Mouse (Mus musculus): Measurements from ENCODE around the gene Cbx3. TPM values are rescaled to one million over a fixed set of nuclear protein-coding genes. Genes with fewer than 3 reads are reported as not detected.

Gene Cbx3
- polyA plus RNA-seq, 1 experiment = 361 TPM

DNA sequence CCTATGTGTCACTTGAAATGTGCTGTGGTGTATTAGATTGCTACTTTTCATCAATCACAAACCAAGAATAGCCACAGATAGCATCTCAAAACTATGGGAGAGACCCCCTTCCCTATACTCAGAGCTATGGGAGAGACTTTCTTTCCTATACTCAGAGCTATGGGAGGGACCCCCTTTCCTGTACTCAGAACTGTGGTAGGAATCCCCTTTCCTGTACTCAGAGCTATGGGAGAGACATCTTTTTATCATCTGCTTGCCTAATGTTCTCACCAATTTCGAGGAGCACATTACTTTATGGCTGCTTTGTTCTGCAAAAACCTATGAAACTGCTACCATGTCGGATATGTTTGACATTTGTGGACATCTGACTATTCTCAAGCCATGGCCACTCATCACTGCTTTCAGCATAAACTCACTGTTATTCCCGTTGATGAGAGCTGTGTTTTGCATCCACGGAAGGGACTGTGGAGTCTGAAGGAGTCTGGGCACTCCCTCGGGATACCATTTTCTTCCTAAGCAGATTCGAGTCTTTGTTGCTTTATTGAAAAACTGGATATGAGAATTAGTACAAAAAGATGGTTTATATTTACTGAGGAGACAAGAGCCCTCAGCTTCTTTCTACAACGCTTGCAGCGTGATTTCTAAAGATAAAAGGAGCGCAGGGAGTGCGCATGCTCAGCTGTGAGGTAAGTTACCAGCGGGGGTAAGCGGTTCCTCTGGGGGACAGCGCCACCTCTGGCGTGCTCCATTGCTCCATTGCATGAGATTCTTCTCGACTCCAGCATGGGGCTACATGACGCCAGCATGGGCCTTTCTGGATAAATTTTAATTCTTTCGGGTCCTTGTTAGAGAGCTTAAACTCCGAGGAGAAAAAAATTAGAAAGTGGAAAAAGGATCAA lies 38.8 kb downstream of the Cbx3 start:
- H3K9ac ChIP-seq (ENCODE audit: low read depth, poor library complexity, severe bottlenecking) = no peak overlapping the region
- H3K36me3 ChIP-seq (ENCODE audit: control insufficient read depth, insufficient read depth, low read length, poor library complexity, severe bottlenecking) = no peaks in the 10 kb centered on the region
- no peak for TF ChIP-seq POLR2A (IDR thresholded peaks at IDR 0.05; ENCODE audit: insufficient read depth, low read length)
- TF ChIP-seq CTCF (IDR thresholded peaks at IDR 0.05; ENCODE audit: low read depth, low read length) = peak; percentile 84
- TF ChIP-seq EP300 (IDR thresholded peaks at IDR 0.05; ENCODE audit: insufficient read depth, low read depth, low read length) = 0 out of 2 replicates have a peak, but pooled peaks have one; percentile 48
- peaks cover 2% of the 10 kb centered on the region for H3K4me1 ChIP-seq (ENCODE audit: control insufficient read depth, insufficient read depth, low read length)
- H3K9me3 ChIP-seq (replicated peaks; ENCODE audit: control insufficient read depth, insufficient read depth, low read length, poor library complexity, severe bottlenecking) = no peaks in the 10 kb centered on the region
- no peak overlapping the region for H3K4me3 ChIP-seq (ENCODE audit: low read depth, low read length)
- no peaks in the 10 kb centered on the region for H3K27me3 ChIP-seq (ENCODE audit: control insufficient read depth, insufficient read depth, low read length, poor library complexity, severe bottlenecking)
- no peak overlapping the region for H3K27ac ChIP-seq (ENCODE audit: insufficient read depth, low read length)

DNA sequence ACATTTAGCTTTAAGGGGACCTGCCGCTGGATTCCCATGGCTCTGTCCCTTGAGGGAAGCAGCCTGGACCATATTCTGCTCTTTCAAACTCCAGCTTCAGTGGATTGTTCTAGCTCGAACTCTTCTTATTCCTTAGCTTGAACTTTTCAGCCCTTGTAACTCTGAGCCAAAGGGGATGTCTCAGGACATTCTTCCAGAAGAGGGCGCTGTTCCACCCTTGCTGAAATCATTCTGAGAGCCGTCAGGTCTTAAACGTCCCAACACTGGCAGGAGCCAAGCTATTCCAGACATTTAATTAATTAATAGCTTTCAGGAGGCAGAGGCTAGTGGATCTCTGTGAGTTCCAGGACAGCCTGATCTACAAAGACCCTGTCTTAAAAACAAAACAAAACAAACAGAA lies 39.9 kb downstream of the Cbx3 start:
- Histone ChIP-seq H3K27me3 (ENCODE audit: control insufficient read depth, insufficient read depth, low read length, poor library complexity, severe bottlenecking) (no peaks in the 10 kb centered on the region), H3K9me3 (replicated peaks; ENCODE audit: control insufficient read depth, insufficient read depth, low read length, poor library complexity, severe bottlenecking) (no peaks in the 10 kb centered on the region), H3K36me3 (ENCODE audit: control insufficient read depth, insufficient read depth, low read length, poor library complexity, severe bottlenecking) (no peaks in the 10 kb centered on the region), H3K4me1 (ENCODE audit: control insufficient read depth, insufficient read depth, low read length) (peaks cover 2% of the 10 kb centered on the region), H3K9ac (ENCODE audit: low read depth, poor library complexity, severe bottlenecking) (peak overlapping the region; percentile 36; the same call in 1 of the 2 replicates), H3K27ac (ENCODE audit: insufficient read depth, low read length) (0 out of 2 replicates have a peak overlapping the region, but pooled peaks have one; percentile 50), H3K4me3 (ENCODE audit: low read depth, low read length) (no peak overlapping the region)
- TF ChIP-seq CTCF (IDR thresholded peaks at IDR 0.05; ENCODE audit: low read depth, low read length) = peak; percentile 60
- TF ChIP-seq POLR2A (IDR thresholded peaks at IDR 0.05; ENCODE audit: insufficient read depth, low read length) = no peak

DNA sequence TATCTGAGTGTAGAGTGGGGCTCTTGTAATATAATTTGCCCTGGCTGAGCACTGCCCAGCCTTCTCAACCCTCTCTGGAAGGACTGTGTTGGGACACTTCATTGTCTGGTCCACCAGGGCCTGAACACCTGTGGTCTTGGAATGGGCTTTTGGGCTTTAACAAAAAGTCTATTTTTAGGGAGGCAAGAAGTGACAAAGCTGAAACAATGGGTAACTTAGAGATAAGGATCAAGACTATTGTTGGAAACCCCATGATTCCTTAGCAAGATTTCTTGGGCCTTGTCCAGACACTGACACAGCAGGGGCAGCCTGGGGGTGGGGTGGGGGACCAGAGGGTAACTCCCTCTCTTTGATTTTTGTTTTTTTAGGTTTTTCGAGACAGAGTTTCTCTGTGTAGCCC lies 40.8 kb downstream of the Cbx3 start:
- TF ChIP-seq CTCF (IDR thresholded peaks at IDR 0.05; ENCODE audit: low read depth, low read length) (no peak), POLR2A (IDR thresholded peaks at IDR 0.05; ENCODE audit: insufficient read depth, low read length) (no peak), EP300 (IDR thresholded peaks at IDR 0.05; ENCODE audit: insufficient read depth, low read depth, low read length) (no peak)
- no peak overlapping the region for H3K9ac ChIP-seq (ENCODE audit: low read depth, poor library complexity, severe bottlenecking)
- H3K4me3 ChIP-seq (ENCODE audit: low read depth, low read length) = no peak overlapping the region
- H3K27ac ChIP-seq (ENCODE audit: insufficient read depth, low read length) = peak overlapping the region; percentile 50
- no peaks in the 10 kb centered on the region for H3K4me1 ChIP-seq (ENCODE audit: control insufficient read depth, insufficient read depth, low read length)
- no peaks in the 10 kb centered on the region for H3K27me3 ChIP-seq (ENCODE audit: control insufficient read depth, insufficient read depth, low read length, poor library complexity, severe bottlenecking)
- no peaks in the 10 kb centered on the region for H3K9me3 ChIP-seq (replicated peaks; ENCODE audit: control insufficient read depth, insufficient read depth, low read length, poor library complexity, severe bottlenecking)
- H3K36me3 ChIP-seq (ENCODE audit: control insufficient read depth, insufficient read depth, low read length, poor library complexity, severe bottlenecking) = no peaks in the 10 kb centered on the region

DNA sequence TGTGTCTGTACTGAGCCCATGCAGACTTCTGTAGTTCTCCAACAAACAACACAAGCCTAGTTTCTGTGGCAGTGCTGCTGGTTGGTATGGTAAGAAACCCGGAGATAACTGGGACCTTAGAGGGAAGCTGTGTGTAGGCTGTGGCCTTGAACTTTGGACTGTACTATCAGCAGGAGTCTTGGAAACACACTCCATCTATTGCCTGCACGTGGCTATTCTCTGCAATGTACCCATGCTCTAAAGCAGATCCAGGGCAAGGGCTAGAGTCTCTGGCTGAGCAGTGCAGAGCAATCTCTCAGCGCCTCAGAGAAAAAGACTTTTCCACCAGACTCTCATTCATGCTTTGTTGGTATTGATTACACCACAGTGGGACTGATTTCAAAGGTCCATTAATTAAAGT lies 43.6 kb downstream of the Cbx3 start:
- no peaks in the 10 kb centered on the region for H3K36me3 ChIP-seq (ENCODE audit: control insufficient read depth, insufficient read depth, low read length, poor library complexity, severe bottlenecking)
- H3K4me1 ChIP-seq (ENCODE audit: control insufficient read depth, insufficient read depth, low read length) = no peaks in the 10 kb centered on the region
- peaks cover 6% of the 10 kb centered on the region; the same call in 1 of the 2 replicates for H3K9me3 ChIP-seq (replicated peaks; ENCODE audit: control insufficient read depth, insufficient read depth, low read length, poor library complexity, severe bottlenecking)
- H3K27me3 ChIP-seq (ENCODE audit: control insufficient read depth, insufficient read depth, low read length, poor library complexity, severe bottlenecking) = no peaks in the 10 kb centered on the region
- no peak overlapping the region for H3K27ac ChIP-seq (ENCODE audit: insufficient read depth, low read length)
- H3K4me3 ChIP-seq (ENCODE audit: low read depth, low read length) = no peak overlapping the region
- TF ChIP-seq EP300 (IDR thresholded peaks at IDR 0.05; ENCODE audit: insufficient read depth, low read depth, low read length) = no peak
- no peak for TF ChIP-seq CTCF (IDR thresholded peaks at IDR 0.05; ENCODE audit: low read depth, low read length)
- TF ChIP-seq POLR2A (IDR thresholded peaks at IDR 0.05; ENCODE audit: insufficient read depth, low read length) = no peak
- no peak overlapping the region for H3K9ac ChIP-seq (ENCODE audit: low read depth, poor library complexity, severe bottlenecking)

DNA sequence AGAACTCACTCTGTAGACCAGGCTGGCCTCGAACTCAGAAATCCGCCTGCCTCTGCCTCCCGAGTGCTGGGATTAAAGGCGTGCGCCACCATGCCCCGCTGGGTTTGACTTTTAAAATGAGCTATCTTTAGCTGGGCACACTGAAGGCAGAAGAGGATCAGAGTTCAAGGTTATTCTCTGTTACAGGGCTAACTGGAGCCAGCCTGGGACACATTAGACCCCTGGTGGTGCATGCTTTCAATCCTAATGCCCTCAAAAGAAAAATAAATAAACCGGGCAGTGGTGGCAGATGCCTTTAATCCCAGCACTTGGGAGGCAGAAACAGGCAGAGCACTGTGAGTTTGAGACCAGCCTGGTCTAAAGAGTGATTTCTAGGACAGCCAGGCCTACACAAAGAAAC lies 44.7 kb downstream of the Cbx3 start:
- no peak for TF ChIP-seq EP300 (IDR thresholded peaks at IDR 0.05; ENCODE audit: insufficient read depth, low read depth, low read length)
- no peak for TF ChIP-seq CTCF (IDR thresholded peaks at IDR 0.05; ENCODE audit: low read depth, low read length)
- no peak for TF ChIP-seq POLR2A (IDR thresholded peaks at IDR 0.05; ENCODE audit: insufficient read depth, low read length)
- Histone ChIP-seq H3K4me3 (ENCODE audit: low read depth, low read length) (no peak overlapping the region), H3K9me3 (replicated peaks; ENCODE audit: control insufficient read depth, insufficient read depth, low read length, poor library complexity, severe bottlenecking) (peaks cover 6% of the 10 kb centered on the region; the same call in 1 of the 2 replicates), H3K9ac (ENCODE audit: low read depth, poor library complexity, severe bottlenecking) (no peak overlapping the region), H3K27me3 (ENCODE audit: control insufficient read depth, insufficient read depth, low read length, poor library complexity, severe bottlenecking) (no peaks in the 10 kb centered on the region), H3K4me1 (ENCODE audit: control insufficient read depth, insufficient read depth, low read length) (no peaks in the 10 kb centered on the region), H3K27ac (ENCODE audit: insufficient read depth, low read length) (no peak overlapping the region), H3K36me3 (ENCODE audit: control insufficient read depth, insufficient read depth, low read length, poor library complexity, severe bottlenecking) (no peaks in the 10 kb centered on the region)

DNA sequence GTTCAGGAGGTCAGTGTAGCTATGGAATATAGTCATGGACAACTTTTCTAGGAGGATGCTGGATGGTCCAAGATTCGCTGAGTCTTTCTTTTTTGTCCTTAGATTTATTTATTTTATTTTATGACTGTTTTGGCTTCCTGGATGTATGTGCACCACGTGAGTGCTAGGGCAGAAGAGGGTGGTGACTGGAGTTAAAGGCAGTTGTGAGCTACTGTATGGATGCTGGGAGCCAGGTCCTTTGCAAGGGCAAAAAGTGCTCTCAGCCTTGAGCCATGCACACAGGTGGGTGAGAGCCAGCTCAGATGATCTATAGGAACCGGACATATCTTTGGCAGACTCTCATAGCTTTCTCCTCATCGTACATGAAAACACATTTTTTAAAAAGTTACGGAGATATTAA lies 53.1 kb downstream of the Cbx3 start:
- Histone ChIP-seq H3K27ac (ENCODE audit: insufficient read depth, low read length) (no peak overlapping the region), H3K27me3 (ENCODE audit: control insufficient read depth, insufficient read depth, low read length, poor library complexity, severe bottlenecking) (no peaks in the 10 kb centered on the region), H3K9ac (ENCODE audit: low read depth, poor library complexity, severe bottlenecking) (peak overlapping the region; percentile 96), H3K4me1 (ENCODE audit: control insufficient read depth, insufficient read depth, low read length) (peaks cover 2% of the 10 kb centered on the region), H3K9me3 (replicated peaks; ENCODE audit: control insufficient read depth, insufficient read depth, low read length, poor library complexity, severe bottlenecking) (no peaks in the 10 kb centered on the region), H3K4me3 (ENCODE audit: low read depth, low read length) (peak overlapping the region; percentile 16; the same call in 1 of the 2 replicates), H3K36me3 (ENCODE audit: control insufficient read depth, insufficient read depth, low read length, poor library complexity, severe bottlenecking) (no peaks in the 10 kb centered on the region)
- TF ChIP-seq EP300 (IDR thresholded peaks at IDR 0.05; ENCODE audit: insufficient read depth, low read depth, low read length) = no peak
- TF ChIP-seq POLR2A (IDR thresholded peaks at IDR 0.05; ENCODE audit: insufficient read depth, low read length) = no peak
- no peak for TF ChIP-seq CTCF (IDR thresholded peaks at IDR 0.05; ENCODE audit: low read depth, low read length)

Data from ES-Bruce4 (cell line).